Mouse (Mus musculus): ENCODE results near the gene Capzb. TPM values are rescaled to one million over a fixed set of nuclear protein-coding genes. Genes with fewer than 3 reads are reported as not detected.

Capzb gene
- polyA plus RNA-seq, 1 experiment from 2014 or later = 307 TPM

GRCm38 (mm10) chr4:139241678-139242606, 49.2 kb downstream of the Capzb start:
- Histone ChIP-seq H3K4me2 (ENCODE audit: low read depth, severe bottlenecking) (no peak overlapping the region), H3K27ac (replicated peaks; ENCODE audit: low read depth, low read length) (no peak overlapping the region), H3K9me3 (ENCODE audit: control insufficient read depth, low read length) (no peaks in the 10 kb centered on the region), H3K9ac (ENCODE audit: low read length) (no peak overlapping the region), H3K36me3 (ENCODE audit: control insufficient read depth, insufficient read depth, low read length) (peaks cover 12% of the 10 kb centered on the region; the same call in 1 of the 2 replicates), H3K4me3 (ENCODE audit: low read depth, low read length) (no peak overlapping the region), H3K4me1 (ENCODE audit: control insufficient read depth, insufficient read depth, low read length) (peaks cover 67% of the 10 kb centered on the region), H3K27me3 (ENCODE audit: control insufficient read depth, insufficient read depth, low read length) (no peaks in the 10 kb centered on the region)
- 68% methylated on average over 22 of the region's 22 CpGs for WGBS
- ATAC-seq (ENCODE audit: insufficient number of reproducible peaks, low FRiP score, low TSS enrichment, low read depth) (no peak), DNase-seq (ENCODE audit: low spot score) (no peak)

- Histone ChIP-seq H3K9ac (ENCODE audit: low read length) (no peak overlapping the region), H3K4me3 (ENCODE audit: low read depth, low read length) (no peak overlapping the region), H3K27me3 (ENCODE audit: control insufficient read depth, insufficient read depth, low read length) (no peaks in the 10 kb centered on the region), H3K4me2 (ENCODE audit: low read depth, severe bottlenecking) (no peak overlapping the region), H3K9me3 (ENCODE audit: control insufficient read depth, low read length) (no peaks in the 10 kb centered on the region), H3K27ac (replicated peaks; ENCODE audit: low read depth, low read length) (no peak overlapping the region), H3K36me3 (ENCODE audit: control insufficient read depth, insufficient read depth, low read length) (peaks cover 12% of the 10 kb centered on the region; the same call in 1 of the 2 replicates), H3K4me1 (ENCODE audit: control insufficient read depth, insufficient read depth, low read length) (peaks cover 73% of the 10 kb centered on the region)
- 58% methylated on average over 7 of the region's 7 CpGs for WGBS
- ATAC-seq (ENCODE audit: insufficient number of reproducible peaks, low FRiP score, low TSS enrichment, low read depth) (no peak), DNase-seq (ENCODE audit: low spot score) (no peak)
Observed at GRCm38 (mm10) chr4:139242607-139242955, 49.9 kb downstream of the Capzb start.

- no peaks in the 10 kb centered on the region for H3K9me3 ChIP-seq (ENCODE audit: control insufficient read depth, low read length)
- H3K4me3 ChIP-seq (ENCODE audit: low read depth, low read length) = no peak overlapping the region
- no peak overlapping the region for H3K4me2 ChIP-seq (ENCODE audit: low read depth, severe bottlenecking)
- H3K27me3 ChIP-seq (ENCODE audit: control insufficient read depth, insufficient read depth, low read length) = no peaks in the 10 kb centered on the region
- DNase-seq (ENCODE audit: low spot score) (no peak), ATAC-seq (ENCODE audit: insufficient number of reproducible peaks, low FRiP score, low TSS enrichment, low read depth) (no peak)
- H3K9ac ChIP-seq (ENCODE audit: low read length) = no peak overlapping the region
- no peak overlapping the region for H3K27ac ChIP-seq (replicated peaks; ENCODE audit: low read depth, low read length)
- peaks cover 12% of the 10 kb centered on the region for H3K36me3 ChIP-seq (ENCODE audit: control insufficient read depth, insufficient read depth, low read length)
- peaks cover 80% of the 10 kb centered on the region for H3K4me1 ChIP-seq (ENCODE audit: control insufficient read depth, insufficient read depth, low read length)
- 83% methylated on average over 3 of the region's 3 CpGs for WGBS
Observed at GRCm38 (mm10) chr4:139244176-139244575, 51.5 kb downstream of the Capzb start.

- no peak overlapping the region for H3K4me2 ChIP-seq (ENCODE audit: low read depth, severe bottlenecking)
- ATAC-seq (ENCODE audit: insufficient number of reproducible peaks, low FRiP score, low TSS enrichment, low read depth) = no peak
- DNase-seq (ENCODE audit: low spot score) = no peak
- H3K9me3 ChIP-seq (ENCODE audit: control insufficient read depth, low read length) = no peaks in the 10 kb centered on the region
- H3K36me3 ChIP-seq (ENCODE audit: control insufficient read depth, insufficient read depth, low read length) = peaks cover 9% of the 10 kb centered on the region; the same call in 1 of the 2 replicates
- no peak overlapping the region for H3K9ac ChIP-seq (ENCODE audit: low read length)
- WGBS = 80% methylated on average over 6 of the region's 6 CpGs
- peaks cover 85% of the 10 kb centered on the region for H3K4me1 ChIP-seq (ENCODE audit: control insufficient read depth, insufficient read depth, low read length)
- peak overlapping the region; percentile 78; the same call in 1 of the 2 replicates for H3K27ac ChIP-seq (replicated peaks; ENCODE audit: low read depth, low read length)
- no peaks in the 10 kb centered on the region for H3K27me3 ChIP-seq (ENCODE audit: control insufficient read depth, insufficient read depth, low read length)
- H3K4me3 ChIP-seq (ENCODE audit: low read depth, low read length) = no peak overlapping the region
Observed at GRCm38 (mm10) chr4:139244766-139245165, 52.1 kb downstream of the Capzb start.

- H3K9ac ChIP-seq (ENCODE audit: low read length) = no peak overlapping the region
- no peak for DNase-seq (ENCODE audit: low spot score)
- no peaks in the 10 kb centered on the region for H3K27me3 ChIP-seq (ENCODE audit: control insufficient read depth, insufficient read depth, low read length)
- 77% methylated on average over 2 of the region's 2 CpGs for WGBS
- peaks cover 87% of the 10 kb centered on the region for H3K4me1 ChIP-seq (ENCODE audit: control insufficient read depth, insufficient read depth, low read length)
- peaks cover 4% of the 10 kb centered on the region; the same call in 1 of the 2 replicates for H3K36me3 ChIP-seq (ENCODE audit: control insufficient read depth, insufficient read depth, low read length)
- H3K27ac ChIP-seq (replicated peaks; ENCODE audit: low read depth, low read length) = peak overlapping the region; percentile 78
- H3K4me3 ChIP-seq (ENCODE audit: low read depth, low read length) = no peak overlapping the region
- ATAC-seq (ENCODE audit: insufficient number of reproducible peaks, low FRiP score, low TSS enrichment, low read depth) = no peak
- H3K4me2 ChIP-seq (ENCODE audit: low read depth, severe bottlenecking) = no peak overlapping the region
- no peaks in the 10 kb centered on the region for H3K9me3 ChIP-seq (ENCODE audit: control insufficient read depth, low read length)
Observed at GRCm38 (mm10) chr4:139245534-139245933, 52.8 kb downstream of the Capzb start.

- peaks cover 93% of the 10 kb centered on the region for H3K4me1 ChIP-seq (ENCODE audit: control insufficient read depth, insufficient read depth, low read length)
- WGBS = 7% methylated on average over 7 of the region's 7 CpGs
- no peaks in the 10 kb centered on the region for H3K27me3 ChIP-seq (ENCODE audit: control insufficient read depth, insufficient read depth, low read length)
- peak; percentile 75 for ATAC-seq (ENCODE audit: insufficient number of reproducible peaks, low FRiP score, low TSS enrichment, low read depth)
- no peak overlapping the region for H3K4me3 ChIP-seq (ENCODE audit: low read depth, low read length)
- peak; percentile 79 for DNase-seq (ENCODE audit: low spot score)
- H3K9me3 ChIP-seq (ENCODE audit: control insufficient read depth, low read length) = no peaks in the 10 kb centered on the region
- no peak overlapping the region for H3K9ac ChIP-seq (ENCODE audit: low read length)
- no peak overlapping the region for H3K4me2 ChIP-seq (ENCODE audit: low read depth, severe bottlenecking)
- H3K27ac ChIP-seq (replicated peaks; ENCODE audit: low read depth, low read length) = peak overlapping the region; percentile 78
- H3K36me3 ChIP-seq (ENCODE audit: control insufficient read depth, insufficient read depth, low read length) = no peaks in the 10 kb centered on the region; the same call in 1 of the 2 replicates
Observed at GRCm38 (mm10) chr4:139246130-139246877, 53.6 kb downstream of the Capzb start.

GRCm38 (mm10) chr4:139247966-139248365, 55.3 kb downstream of the Capzb start:
- no peak overlapping the region for H3K4me2 ChIP-seq (ENCODE audit: low read depth, severe bottlenecking)
- H3K9ac ChIP-seq (ENCODE audit: low read length) = no peak overlapping the region
- 63% methylated on average over 7 of the region's 7 CpGs for WGBS
- H3K9me3 ChIP-seq (ENCODE audit: control insufficient read depth, low read length) = no peaks in the 10 kb centered on the region
- no peak for DNase-seq (ENCODE audit: low spot score)
- ATAC-seq (ENCODE audit: insufficient number of reproducible peaks, low FRiP score, low TSS enrichment, low read depth) = no peak
- H3K4me3 ChIP-seq (ENCODE audit: low read depth, low read length) = no peak overlapping the region
- H3K36me3 ChIP-seq (ENCODE audit: control insufficient read depth, insufficient read depth, low read length) = no peaks in the 10 kb centered on the region; the same call in 1 of the 2 replicates
- peaks cover 93% of the 10 kb centered on the region for H3K4me1 ChIP-seq (ENCODE audit: control insufficient read depth, insufficient read depth, low read length)
- H3K27me3 ChIP-seq (ENCODE audit: control insufficient read depth, insufficient read depth, low read length) = no peaks in the 10 kb centered on the region
- peak overlapping the region; percentile 78; the same call in 1 of the 2 replicates for H3K27ac ChIP-seq (replicated peaks; ENCODE audit: low read depth, low read length)

- Histone ChIP-seq H3K4me3 (ENCODE audit: low read depth, low read length) (no peak overlapping the region), H3K4me1 (ENCODE audit: control insufficient read depth, insufficient read depth, low read length) (peaks cover 90% of the 10 kb centered on the region)
- no peak for DNase-seq (ENCODE audit: low spot score)
Observed at GRCm38 (mm10) chr4:139248736-139249135, 56.0 kb downstream of the Capzb start.

More at GRCm38 (mm10) chr4:139248736-139249135, 56.0 kb downstream of the Capzb start:
- Histone ChIP-seq H3K9me3 (ENCODE audit: control insufficient read depth, low read length) (no peaks in the 10 kb centered on the region), H3K36me3 (ENCODE audit: control insufficient read depth, insufficient read depth, low read length) (no peaks in the 10 kb centered on the region; the same call in 1 of the 2 replicates), H3K27ac (replicated peaks; ENCODE audit: low read depth, low read length) (peak overlapping the region; percentile 65), H3K9ac (ENCODE audit: low read length) (no peak overlapping the region), H3K4me2 (ENCODE audit: low read depth, severe bottlenecking) (no peak overlapping the region; the same call in 1 of the 2 replicates), H3K27me3 (ENCODE audit: control insufficient read depth, insufficient read depth, low read length) (no peaks in the 10 kb centered on the region)
- 78% methylated on average over 5 of the region's 5 CpGs for WGBS
- ATAC-seq (ENCODE audit: insufficient number of reproducible peaks, low FRiP score, low TSS enrichment, low read depth) = no peak

Measured in limb, embryonic 11.5 days (tissue).